Mouse (Mus musculus): ENCODE results near the gene Gipc1.

Gipc1 gene

DNA sequence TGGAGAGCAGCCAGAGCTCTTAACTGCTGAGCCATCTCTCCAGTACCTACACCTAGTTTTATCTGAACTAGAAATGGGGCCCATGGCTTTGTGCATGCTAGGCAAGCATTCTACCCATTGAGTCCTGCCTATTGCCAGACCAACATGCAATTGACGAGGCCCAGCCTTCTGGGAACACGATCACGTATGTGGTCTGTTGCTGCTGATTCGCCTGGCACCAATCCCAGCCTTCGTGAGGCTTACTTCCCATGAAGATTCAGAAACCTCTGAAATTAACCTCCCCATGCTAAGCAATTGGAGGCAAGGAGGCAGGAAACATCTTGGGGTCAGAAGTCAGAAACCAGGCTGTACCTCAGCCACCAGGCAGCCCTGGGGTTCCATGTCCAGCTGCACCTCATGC, 28.1 kb downstream of the Gipc1 start:
- no peak for DNase-seq (ENCODE audit: low read depth, low spot score)

DNA sequence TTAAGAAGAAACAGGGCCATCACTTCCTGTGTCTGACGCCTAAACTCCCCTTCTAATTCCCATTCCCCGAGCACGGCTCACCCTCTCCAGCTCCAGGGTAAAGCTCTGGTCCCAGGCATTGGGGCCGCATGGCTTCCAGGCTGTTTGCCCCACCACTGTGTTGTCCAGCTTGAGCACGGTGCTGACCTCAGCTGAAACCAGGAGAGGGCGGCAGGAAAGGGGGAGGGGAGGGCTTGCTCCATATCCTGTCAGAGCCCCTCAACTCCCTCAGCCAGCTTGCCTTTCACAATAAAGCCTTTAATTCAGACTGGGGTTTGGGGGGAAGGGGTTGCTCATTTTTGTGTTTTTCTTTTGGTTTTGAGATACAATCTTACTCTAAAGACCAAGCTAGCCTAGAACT, 28.6 kb downstream of the Gipc1 start:
- DNase-seq (ENCODE audit: low read depth, low spot score): no peak

DNA sequence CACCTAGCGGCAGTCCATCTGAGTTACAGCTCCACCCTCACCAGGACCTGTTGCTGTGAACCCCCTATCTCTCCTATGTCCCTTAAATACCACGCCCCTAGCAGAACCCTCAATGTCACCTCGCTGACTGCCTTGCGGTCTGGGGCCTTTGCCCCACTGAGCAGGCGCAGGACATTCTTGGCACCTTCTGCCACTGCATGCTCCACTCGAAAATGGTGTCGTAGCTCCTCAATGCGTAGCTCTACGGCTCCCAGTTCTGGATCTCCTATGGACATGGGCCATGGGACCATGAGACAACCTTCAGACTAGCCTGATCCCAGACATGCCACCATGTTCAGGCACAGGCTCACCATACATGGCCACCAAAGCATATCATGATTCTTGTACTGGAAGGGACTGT, 32.0 kb downstream of the Gipc1 start:
- DNase-seq (ENCODE audit: low read depth, low spot score): no peak

DNA sequence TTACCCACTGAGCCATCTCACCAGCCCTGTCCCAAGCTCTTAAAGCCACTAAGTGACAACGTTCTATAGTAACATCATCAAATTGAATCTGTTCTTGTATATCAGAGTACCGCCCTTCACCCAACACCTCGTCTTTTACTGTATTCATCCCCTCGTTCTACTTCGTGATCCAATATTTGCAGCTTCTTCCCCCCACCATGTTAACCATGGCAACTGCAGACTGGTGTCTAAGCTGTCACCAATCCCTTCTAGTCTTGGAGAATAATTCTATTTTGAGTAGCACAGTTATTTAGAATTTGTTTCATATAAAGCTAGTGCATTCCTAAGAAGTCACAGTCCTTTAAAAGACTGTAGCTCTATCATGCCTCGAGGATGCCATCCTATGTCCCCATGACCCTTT, 36.8 kb downstream of the Gipc1 start:
- no peak for DNase-seq (ENCODE audit: low read depth, low spot score)

DNA sequence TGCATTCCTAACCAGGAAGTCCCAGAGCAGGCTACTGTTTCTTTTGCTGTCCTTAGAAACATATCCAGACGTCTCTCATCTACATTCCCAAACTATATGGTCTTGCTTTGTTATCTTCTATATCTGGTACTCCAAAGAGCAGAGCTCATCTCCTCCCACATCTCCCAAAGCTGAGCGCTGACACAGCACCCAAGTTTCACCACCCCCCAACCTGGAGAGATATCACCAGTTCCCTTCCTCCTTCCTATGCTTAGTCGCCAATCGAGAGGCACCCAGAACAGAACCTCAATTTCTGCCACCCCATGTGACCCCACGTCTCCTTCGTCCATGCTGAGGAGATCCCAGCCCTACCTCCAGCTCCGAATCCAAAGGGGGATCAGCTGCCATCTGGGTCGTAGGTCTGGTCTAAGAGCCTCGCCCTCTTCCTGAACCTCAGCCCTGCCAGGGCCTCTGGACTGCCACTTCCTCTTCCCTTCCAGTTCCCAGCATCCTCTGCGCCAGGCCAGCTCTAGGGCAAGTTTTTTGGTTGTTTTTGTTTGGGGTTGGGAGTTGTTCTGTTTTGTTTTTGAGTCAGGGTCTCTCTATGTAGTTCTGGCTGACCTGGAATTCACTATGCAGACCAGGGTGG, 41.2 kb downstream of the Gipc1 start:
- no peak for DNase-seq (ENCODE audit: low read depth, low spot score)

DNA sequence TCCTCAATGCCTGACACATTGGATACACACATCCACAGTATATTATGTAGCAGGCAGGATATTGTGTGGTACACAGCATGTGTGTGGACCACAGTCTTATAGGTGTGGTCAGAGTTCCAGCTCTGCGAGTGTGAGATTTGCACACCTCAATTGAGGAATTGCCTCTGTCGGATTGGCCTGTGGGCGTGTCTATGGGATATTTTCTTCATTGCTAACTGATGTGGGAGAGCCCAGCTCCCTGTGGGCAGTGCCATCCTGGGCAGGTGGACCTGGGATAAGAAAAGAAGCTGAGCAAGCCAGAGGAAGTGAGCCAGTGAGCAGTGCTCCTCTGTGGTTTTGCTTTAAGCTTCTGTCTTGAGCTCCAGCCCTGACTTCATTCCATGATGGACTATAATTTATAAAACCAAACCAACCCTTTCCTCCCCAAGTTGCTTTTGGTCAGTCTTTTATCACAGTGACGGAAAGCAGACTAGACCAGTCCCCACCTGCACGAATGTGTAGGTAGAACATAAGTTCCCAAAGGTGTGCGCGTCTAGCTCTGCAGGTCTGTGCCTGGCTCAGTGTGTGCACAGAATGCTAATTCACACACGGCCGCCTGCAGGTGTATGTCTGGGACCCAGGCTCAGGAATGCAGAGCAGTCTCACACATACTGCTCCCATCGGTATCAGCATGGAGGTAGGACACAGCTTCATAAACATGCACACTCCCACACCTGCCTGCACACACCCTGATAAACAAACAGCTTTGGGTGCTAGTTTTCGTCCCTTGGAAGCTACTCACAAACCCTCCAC, 42.1 kb downstream of the Gipc1 start:
- DNase-seq (ENCODE audit: low read depth, low spot score): no peak

DNA sequence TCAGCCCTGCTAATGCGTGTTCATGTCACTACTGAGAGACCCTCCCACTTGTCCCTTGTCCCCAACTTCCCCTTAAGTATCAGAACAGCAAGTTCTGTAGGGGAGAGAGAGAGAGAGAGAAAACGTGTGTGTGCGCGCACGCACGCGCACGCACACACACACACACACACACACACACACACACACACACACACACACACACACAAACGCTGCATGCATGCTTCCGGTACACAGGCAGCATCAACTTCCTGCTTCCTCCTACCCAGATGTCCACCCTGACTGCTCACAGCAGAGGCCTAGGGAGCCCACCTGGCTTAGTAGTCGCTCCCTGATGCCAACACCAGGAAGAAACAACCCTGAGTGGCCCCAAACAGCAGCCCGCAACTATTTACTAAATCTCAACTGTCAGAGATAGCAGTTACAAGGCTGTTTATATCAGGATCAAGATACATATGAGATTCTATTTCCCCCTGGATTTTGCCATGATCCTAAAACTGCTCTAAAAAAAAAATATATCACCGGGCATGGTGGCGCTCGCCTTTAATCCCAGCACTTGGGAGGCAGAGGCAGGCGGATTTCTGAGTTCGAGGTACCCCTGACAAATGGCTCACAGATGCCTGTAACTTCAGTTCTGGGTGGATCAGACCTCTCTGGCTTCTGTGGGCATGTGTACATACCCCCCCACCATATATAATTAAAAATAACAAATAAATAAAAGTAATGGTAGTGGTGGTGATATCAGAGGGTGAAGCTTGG, 43.1 kb downstream of the Gipc1 start:
- DNase-seq (ENCODE audit: low read depth, low spot score): no peak

DNA sequence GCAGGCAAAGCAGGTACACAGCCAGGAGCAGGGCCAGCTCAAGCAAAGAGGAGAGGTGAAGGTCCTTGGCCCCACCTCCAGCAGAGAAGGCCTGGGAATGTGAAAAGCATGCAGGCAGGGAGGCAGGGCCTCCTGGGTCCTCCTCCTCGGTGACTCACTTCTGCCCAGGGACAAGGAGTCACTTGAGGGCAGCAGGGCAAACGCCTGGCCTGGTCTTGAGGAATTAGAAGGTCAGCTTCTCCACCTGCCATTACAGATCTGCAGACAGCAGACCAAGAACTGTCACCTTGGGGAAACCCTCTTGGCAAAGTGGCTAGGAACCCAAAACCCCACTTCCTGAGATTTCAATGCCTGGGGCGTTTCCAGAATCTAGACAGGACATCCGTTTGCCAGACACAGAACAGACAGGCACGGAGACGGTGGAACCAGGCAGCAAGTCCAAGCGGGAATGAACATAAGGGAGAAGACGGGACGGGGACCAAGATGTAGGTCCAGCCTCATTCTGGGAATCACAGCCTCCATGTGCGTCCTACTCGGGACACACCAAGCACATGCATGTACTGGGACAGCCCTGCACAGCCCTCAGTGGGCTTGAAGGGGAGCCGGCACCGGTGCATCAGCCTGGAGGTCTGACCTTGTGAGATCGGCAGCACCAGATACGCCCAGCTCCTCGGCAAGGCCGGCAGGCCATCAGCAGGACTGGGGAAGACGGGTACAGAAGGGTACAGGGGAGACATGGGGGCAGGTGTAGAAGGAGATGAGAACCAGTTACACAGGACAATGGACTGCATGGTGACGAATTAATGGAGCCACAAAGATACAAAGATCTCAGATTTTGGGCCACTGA, 45.1 kb downstream of the Gipc1 start:
- no peak for DNase-seq (ENCODE audit: low read depth, low spot score)

DNA sequence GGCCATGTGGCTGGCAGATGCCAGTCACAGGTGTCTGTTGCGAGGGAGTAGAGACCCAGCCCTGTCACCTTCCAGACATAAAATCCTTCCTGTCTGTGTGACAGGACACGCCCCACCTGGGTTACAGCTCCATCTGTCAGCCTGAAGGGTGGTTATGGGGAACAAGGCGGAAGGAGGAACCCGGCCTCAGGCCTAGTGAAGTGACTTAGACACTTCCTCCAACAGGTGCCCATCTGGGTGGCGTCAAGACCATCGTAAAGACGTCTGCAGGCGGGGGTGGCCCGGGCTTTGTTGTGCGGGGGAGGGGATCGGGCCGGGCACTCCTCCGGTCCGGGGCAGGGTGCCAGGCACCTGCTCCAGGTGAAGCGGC, 45.8 kb downstream of the Gipc1 start:
- peak; percentile 22 for DNase-seq (ENCODE audit: low read depth, low spot score)

DNA sequence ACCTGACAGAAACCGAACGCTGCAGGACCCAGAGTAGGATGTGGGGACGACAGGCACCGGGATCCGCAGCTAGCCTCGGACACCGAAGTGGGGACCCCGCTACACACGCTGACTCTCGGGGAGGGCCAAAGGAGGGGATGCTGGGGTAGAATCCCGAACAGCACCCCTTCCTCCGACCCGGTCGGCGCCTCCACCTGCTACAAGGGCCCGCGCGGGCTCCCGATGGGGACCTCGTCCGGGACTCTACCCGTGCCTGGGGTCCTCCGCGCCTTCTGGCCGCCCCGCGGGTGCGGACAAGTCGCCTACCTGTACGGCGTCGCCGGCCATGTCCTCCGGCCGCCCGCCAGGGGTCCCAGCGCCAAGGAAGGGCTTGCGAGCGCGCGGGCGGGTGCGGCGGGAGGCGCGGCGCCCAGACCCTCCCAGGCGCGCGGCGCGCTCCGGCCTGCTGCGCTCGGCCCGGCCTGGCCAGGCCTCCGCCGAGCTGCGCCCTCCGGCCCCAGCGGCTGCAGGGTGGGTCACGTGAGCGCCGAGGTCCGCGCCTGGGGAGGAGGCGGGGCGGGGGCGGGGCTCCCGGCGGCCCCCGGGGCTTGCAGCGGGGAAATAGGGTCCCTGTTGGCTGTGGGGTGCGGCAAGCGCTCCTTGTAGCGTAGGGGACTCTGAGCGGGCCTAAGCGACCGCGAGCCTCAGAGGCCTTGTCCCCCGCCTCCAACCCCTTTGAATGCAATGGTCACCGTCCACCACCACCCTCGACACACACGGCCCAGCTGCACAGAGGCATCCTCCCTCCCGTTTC, 46.4 kb downstream of the Gipc1 start, which contains the start of gene Pkn1:
Gene Pkn1 (minus strand): TSS at position 519 of the 793 bp plus-strand sequence.
- peak; percentile 82 for DNase-seq (ENCODE audit: low read depth, low spot score)

DNA sequence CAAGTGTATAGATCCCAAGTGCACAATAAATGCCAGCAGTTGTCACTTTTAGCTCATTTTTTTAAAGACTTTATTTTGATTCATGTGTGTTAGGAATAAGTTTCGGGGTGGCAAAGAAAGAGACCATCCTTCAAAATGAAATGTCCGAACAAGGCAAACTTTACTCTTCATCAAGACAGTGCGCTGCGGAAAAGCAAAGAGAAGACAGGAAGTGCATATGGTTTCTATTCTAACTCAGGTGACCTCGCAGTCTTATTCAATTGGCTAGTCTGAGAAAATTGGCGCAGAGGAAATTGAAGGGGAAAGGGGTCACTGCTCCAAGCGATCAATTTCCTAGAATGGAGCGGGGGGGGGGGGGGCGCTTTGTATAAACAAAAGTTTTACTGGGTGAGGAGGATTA, 47.1 kb downstream of the Gipc1 start:
- peak; percentile 34 for DNase-seq (ENCODE audit: low read depth, low spot score)

DNA sequence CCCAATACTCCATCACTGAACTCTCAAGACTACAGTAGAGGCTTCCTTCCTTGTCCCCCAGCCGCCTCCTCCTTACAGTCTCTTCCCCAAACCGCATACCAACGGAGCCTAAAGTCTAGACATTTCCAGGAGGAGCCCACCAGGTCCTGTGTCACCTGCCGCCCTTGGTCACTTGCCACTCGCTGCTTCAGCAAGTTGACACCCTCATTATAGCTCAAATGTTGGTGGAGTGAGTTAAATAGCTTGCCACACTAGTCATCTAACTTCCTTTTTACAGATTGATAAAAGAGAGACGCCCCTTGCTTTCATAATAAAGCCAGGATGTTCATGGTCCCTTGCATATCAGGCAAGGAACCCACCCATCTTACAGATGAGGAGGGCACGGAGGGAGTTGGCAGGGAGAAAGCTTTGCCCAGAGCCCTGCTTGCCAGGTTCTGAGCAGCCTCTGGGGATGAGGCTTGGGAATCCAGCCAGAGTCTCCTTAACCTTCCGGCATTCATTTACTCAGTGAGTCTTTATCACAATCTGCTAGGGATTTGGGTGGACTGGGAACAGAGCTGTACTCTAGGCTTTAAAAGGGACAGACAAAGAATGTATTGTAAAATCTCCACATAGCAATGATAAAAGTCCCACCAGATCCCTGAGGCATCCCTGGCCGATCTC, 48.1 kb downstream of the Gipc1 start:
- DNase-seq (ENCODE audit: low read depth, low spot score): no peak

DNA sequence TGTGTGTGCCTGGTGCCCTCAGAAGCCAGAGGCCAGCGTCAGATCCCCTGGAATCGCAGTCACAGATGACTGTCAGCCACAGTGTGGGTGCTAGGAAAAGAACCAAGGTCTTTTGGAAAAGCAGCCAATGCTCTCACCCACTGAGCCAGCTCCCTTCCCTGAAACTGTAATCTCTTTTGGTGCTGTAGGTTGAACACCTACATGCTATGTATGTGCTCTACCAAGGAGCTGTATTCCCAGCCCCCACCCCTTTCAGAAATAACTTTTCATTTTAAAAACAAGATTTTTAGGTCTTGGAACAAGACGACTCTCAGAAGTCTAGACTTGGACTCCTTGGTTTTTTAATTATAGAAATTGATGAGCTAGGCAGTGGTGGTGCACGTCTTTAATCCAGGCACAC, 50.9 kb downstream of the Gipc1 start:
- no peak for DNase-seq (ENCODE audit: low read depth, low spot score)

DNA sequence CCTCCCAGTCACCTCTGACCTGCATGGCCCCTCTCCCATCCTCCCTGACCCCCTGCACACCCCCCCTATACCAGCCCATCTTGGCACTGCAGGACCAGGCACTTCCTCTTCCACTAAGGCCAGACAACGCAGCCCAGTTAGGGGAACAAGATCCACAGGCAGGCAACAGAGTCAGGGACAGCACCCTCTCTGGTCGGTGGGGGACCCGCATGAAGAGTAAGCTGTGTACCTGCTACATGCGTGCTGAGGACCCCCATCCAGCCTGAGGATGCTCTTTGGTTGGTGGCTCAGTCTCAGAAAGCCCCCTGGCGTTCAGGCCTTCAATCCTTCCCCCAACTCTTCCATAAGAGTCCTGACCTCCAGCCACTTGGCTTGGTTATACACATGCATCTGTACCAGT, 53.9 kb downstream of the Gipc1 start:
- DNase-seq (ENCODE audit: low read depth, low spot score): no peak

DNA sequence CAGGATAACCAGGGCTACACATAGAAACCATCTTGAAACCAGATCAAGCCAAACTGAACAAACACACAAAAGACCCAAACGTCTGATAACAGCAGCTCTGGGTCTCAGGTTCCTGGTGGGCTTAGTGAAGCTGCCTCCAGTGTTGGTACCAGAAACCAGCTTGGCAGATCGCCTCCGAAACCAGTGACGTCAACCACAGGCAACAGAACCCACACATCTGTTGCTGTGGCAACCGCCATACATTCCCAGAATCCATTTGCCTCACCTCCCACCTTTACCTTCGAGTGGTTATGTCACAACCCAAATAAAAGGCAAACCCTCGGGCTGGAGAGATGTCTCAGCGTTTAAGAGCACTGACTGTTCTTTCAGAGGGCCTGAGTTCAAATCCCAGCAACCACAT, 55.1 kb downstream of the Gipc1 start:
- no peak for DNase-seq (ENCODE audit: low read depth, low spot score)

Measured in mesoderm, embryonic 11.5 days (tissue).